Mouse (Mus musculus) lung, postnatal 0 days (tissue): ENCODE results near the gene Ppfia1.

Source experiments
- CTCF ChIP-seq: IDR thresholded peaks from 2 replicates; pipeline ENCODE4 v1.5.1; 2016; ENCODE audit warnings: antibody characterized with exemption, mild to moderate bottlenecking
- EP300 ChIP-seq: IDR thresholded peaks from 2 replicates; pipeline ENCODE4 v1.6.1; 2016; ENCODE audit warnings: antibody characterized with exemption, mild to moderate bottlenecking, control low read depth

DNA sequence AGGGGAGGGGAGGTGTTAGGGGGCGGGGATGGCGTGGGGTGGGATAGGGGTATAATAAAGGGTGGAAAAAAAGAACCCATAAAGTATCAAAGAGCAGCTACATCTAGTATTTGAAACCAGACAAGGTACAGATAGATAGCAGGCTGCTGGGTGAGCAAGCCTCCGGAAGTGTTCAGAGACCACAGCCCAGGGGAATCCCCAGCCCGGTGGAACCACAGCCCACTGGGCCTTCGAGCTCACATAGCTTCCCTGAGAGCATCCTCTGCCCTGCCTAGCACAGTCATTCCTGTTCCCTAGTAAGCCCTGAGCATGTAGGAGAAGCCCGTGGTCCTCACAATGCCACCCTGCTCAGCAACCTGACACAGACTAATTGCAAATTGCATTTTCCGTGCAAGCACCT lies 108.7 kb downstream of the Ppfia1 start:
- TF ChIP-seq CTCF: no peak
- no peak for TF ChIP-seq EP300
